Mouse (Mus musculus): ENCODE data around the gene Gng5.

- no peak for TF ChIP-seq EP300 (IDR thresholded peaks at IDR 0.05; ENCODE audit: low read depth in 1 of 2, low read length in 2 of 2)
- TF ChIP-seq ZKSCAN1 (IDR thresholded peaks at IDR 0.05; ENCODE audit: low read depth, low read length), result no peak
- TF ChIP-seq CTCF (IDR thresholded peaks at IDR 0.05 in 2 of 3, conservative IDR thresholded peaks at IDR 0.05 in 1 of 3; ENCODE audit: control insufficient read depth in 1 of 3, insufficient read depth in 1 of 3, low read depth in 2 of 3, low read length in 3 of 3, poor library complexity in 1 of 3, severe bottlenecking in 1 of 3), result no peak
- TF ChIP-seq USF2 (IDR thresholded peaks at IDR 0.05; ENCODE audit: borderline replicate concordance in 1 of 2, insufficient read depth in 1 of 2, low read depth in 1 of 2, low read length in 2 of 2), result no peak
- TF ChIP-seq POLR2A (IDR thresholded peaks at IDR 0.05; ENCODE audit: control insufficient read depth in 1 of 2, insufficient read depth in 1 of 2, low read depth in 1 of 2, low read length in 2 of 2, poor library complexity in 1 of 2), result no peak
- TF ChIP-seq TAL1 (IDR thresholded peaks at IDR 0.05; ENCODE audit: low read length), result no peak
- TF ChIP-seq HCFC1 (IDR thresholded peaks at IDR 0.05; ENCODE audit: low read depth, low read length), result no peak
- no peak for TF ChIP-seq MAZ (IDR thresholded peaks at IDR 0.05; ENCODE audit: low read depth, low read length)
- TF ChIP-seq MYC (IDR thresholded peaks at IDR 0.05; ENCODE audit: low read depth, low read length), result no peak
- no peak for TF ChIP-seq POLR2AphosphoS2 (IDR thresholded peaks at IDR 0.05; ENCODE audit: low read length)
- no peak for TF ChIP-seq TBP (IDR thresholded peaks at IDR 0.05; ENCODE audit: low read depth, low read length)
- TF ChIP-seq GATA1 (IDR thresholded peaks at IDR 0.05; ENCODE audit: low read depth, low read length), result no peak
Observed at GRCm38 (mm10) chr3:146474428-146474827, 25.2 kb upstream of the Gng5 start.

All from MEL (cell line).